Mouse (Mus musculus) E14TG2a.4 (cell line): ENCODE measurements around the gene L3mbtl2.

Experiments
- CTCF ChIP-seq: conservative IDR thresholded peaks from 2 replicates; pipeline ENCODE4 v1.5.1; 2014; ENCODE audit warnings: low read length
- NANOG ChIP-seq: IDR thresholded peaks from 2 replicates; pipeline ENCODE4 v1.6.1; 2014; ENCODE audit warnings: borderline replicate concordance, low read length, mixed read lengths
- POU5F1 ChIP-seq: IDR thresholded peaks from 2 replicates; pipeline ENCODE4 v1.6.1; 2014; ENCODE audit warnings: low read length, borderline replicate concordance

DNA sequence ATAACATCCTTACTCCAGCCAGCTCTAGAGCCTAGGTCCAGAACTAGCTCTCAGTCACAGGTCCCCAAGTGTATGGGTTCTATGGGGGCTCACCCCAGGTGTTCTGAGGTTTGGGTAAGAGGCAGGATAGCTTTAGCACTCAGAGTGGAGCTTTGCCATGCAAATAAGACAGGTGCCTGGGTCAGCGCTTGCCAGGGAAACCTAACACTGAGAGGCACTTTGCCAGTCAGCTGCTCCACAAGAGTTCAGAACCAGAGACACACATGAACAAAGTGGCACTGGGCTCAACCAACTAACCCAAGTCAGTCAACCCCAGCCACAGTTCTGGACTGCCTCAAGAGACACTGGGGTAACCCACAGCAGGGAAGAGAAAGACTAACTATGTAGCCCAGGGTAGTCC is 46.0 kb downstream of the L3mbtl2 start:
- TF ChIP-seq CTCF (no peak), NANOG (no peak), POU5F1 (no peak)
